9 mouse cellular contexts compared by ENCODE assay signal in the genomic region with DNA sequence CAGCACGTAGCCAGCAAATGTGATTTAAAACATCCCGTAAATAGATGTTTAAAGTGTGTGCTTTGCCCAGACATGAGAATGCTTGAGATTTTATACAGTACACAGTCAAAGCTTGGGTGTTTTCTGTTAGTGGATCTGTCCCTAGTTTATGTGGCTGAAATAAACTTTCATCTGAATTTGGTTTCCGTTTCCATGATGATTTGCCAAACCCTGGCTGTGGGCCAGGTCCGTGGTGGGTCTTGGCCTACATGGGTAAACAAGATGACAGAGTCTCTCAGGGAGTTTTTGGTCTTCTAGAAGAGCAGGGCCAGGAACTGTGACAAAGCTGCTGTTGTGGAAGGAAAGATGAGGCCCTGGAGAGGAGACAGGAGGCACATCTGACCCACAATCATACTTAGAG.
A peak's percentile ranks its signal among the peaks of the same experiment; 100 is the strongest.
DNase-seq lines count a peak whose midpoint lies in the region; ATAC-seq and TF ChIP-seq lines count a peak whose summit lies in the region.
"Had no signal": no experiment of that assay in that cellular context is flagged by ENCODE, and none has a peak within 500 bp of the region (broad histone marks: within the 10 kb centered on the region; RNA-seq: fewer than 3 reads in every experiment).

No protein-coding gene starts in this region.

- no peak for TF ChIP-seq CTCF in lung, embryonic 14.5 days (IDR thresholded peaks at IDR 0.05; ENCODE audit: low read depth)

- WGBS in limb, embryonic 15.5 days, result 37% methylated on average over 4 of the region's 4 CpGs
- WGBS in limb, embryonic 10.5 days, result 90% methylated on average over 4 of the region's 4 CpGs
- WGBS in lung, embryonic 14.5 days, result 40% methylated on average over 4 of the region's 4 CpGs

- no peaks in the 10 kb centered on the region for H3K9me3 ChIP-seq in limb, embryonic 15.5 days
- H3K9me3 ChIP-seq in limb, embryonic 10.5 days (replicated peaks), result no peaks in the 10 kb centered on the region
- no peaks in the 10 kb centered on the region; the same call in 1 of the 2 replicates for H3K9me3 ChIP-seq in lung, embryonic 14.5 days (ENCODE audit: low read depth, low read length)
- H3K9me3 ChIP-seq: heart, embryonic 15.5 days had no signal

- no peak for DNase-seq in limb, embryonic 10.5 days (ENCODE audit: low spot score)
- peak; percentile 94 for DNase-seq in T-cell, adult 2 months (ENCODE audit: low spot score)
- DNase-seq in heart, adult 9 months (ENCODE audit: low spot score in 2 of 2), result peak; percentile 37 to 68
- DNase-seq in lung, embryonic 14.5 days, result peak; percentile 95
- no peak for DNase-seq in layer of hippocampus, adult 9-10 months (ENCODE audit: low spot score)
- DNase-seq in left cerebral cortex, adult 11 months (ENCODE audit: low spot score), result no peak

- peaks cover 13% of the 10 kb centered on the region for H3K4me1 ChIP-seq in limb, embryonic 15.5 days
- H3K4me1 ChIP-seq in limb, embryonic 10.5 days, result peaks cover 13% of the 10 kb centered on the region
- H3K4me1 ChIP-seq in lung, embryonic 14.5 days (ENCODE audit: insufficient read depth), result peaks cover 23% of the 10 kb centered on the region

- H3K36me3 ChIP-seq in limb, embryonic 15.5 days, result no peaks in the 10 kb centered on the region
- H3K36me3 ChIP-seq in limb, embryonic 10.5 days, result no peaks in the 10 kb centered on the region
- no peaks in the 10 kb centered on the region for H3K36me3 ChIP-seq in lung, embryonic 14.5 days (ENCODE audit: insufficient read depth)
- H3K36me3 ChIP-seq: heart, embryonic 15.5 days had no signal

- no peak for ATAC-seq in limb, embryonic 15.5 days (ENCODE audit: insufficient number of reproducible peaks, low FRiP score, low TSS enrichment, low read depth)
- ATAC-seq in lung, embryonic 14.5 days (ENCODE audit: insufficient read depth), result peak; percentile 69
- no peak for ATAC-seq in megakaryocyte, adult 5-6 weeks (ENCODE audit: poor library complexity, severe bottlenecking)

- no peak overlapping the region for H3K4me3 ChIP-seq in limb, embryonic 15.5 days
- H3K4me3 ChIP-seq in limb, embryonic 10.5 days, result no peak overlapping the region
- no peak overlapping the region for H3K4me3 ChIP-seq in lung, embryonic 14.5 days (ENCODE audit: low read depth, low read length)
- H3K4me3 ChIP-seq: heart, embryonic 15.5 days had no signal

- H3K9ac ChIP-seq in limb, embryonic 15.5 days, result no peak overlapping the region
- no peak overlapping the region for H3K9ac ChIP-seq in lung, embryonic 14.5 days
- H3K9ac ChIP-seq: heart, embryonic 15.5 days had no signal

- no peaks in the 10 kb centered on the region for H3K27me3 ChIP-seq in limb, embryonic 15.5 days
- no peaks in the 10 kb centered on the region for H3K27me3 ChIP-seq in limb, embryonic 10.5 days (ENCODE audit: low read depth, poor library complexity, severe bottlenecking)
- H3K27me3 ChIP-seq in lung, embryonic 14.5 days (ENCODE audit: insufficient read depth, low read length), result no peaks in the 10 kb centered on the region
- H3K27me3 ChIP-seq: heart, embryonic 15.5 days had no signal

- no peak overlapping the region for H3K4me2 ChIP-seq in limb, embryonic 15.5 days
- H3K4me2 ChIP-seq in lung, embryonic 14.5 days, result no peak overlapping the region
- H3K4me2 ChIP-seq: heart, embryonic 15.5 days had no signal

- 0 out of 2 replicates have a peak overlapping the region, but pooled peaks have one; percentile 1 for H3K27ac ChIP-seq in limb, embryonic 15.5 days
- no peak overlapping the region for H3K27ac ChIP-seq in limb, embryonic 10.5 days
- H3K27ac ChIP-seq in lung, embryonic 14.5 days (ENCODE audit: low read depth), result peak overlapping the region; percentile 71

Comparison
In these comparisons a context has a peak if more than half of its experiments do, and no peak if none do; other contexts are left out.
1. DNase-seq: peak in T-cell, adult 2 months (single experiment), heart, adult 9 months (2 of 2) and lung, embryonic 14.5 days (single experiment); none in limb, embryonic 10.5 days (single experiment), layer of hippocampus, adult 9-10 months (single experiment) and left cerebral cortex, adult 11 months (single experiment).